Mouse (Mus musculus): ENCODE measurements around the gene Slc2a1.

- no peak for TF ChIP-seq POLR2A (IDR thresholded peaks at IDR 0.05; ENCODE audit: extremely low read depth, insufficient read depth, low read length)
- no peak for TF ChIP-seq CTCF (IDR thresholded peaks at IDR 0.05; ENCODE audit: low read depth, low read length)
These were observed 38.8 kb downstream of the Slc2a1 start for GRCm38 (mm10) chr4:119147347-119147746.

Measured in liver, adult 2 months (tissue).